Mouse (Mus musculus): Measurements from ENCODE around the gene Lrrc52. TPM values are rescaled to one million over a fixed set of nuclear protein-coding genes. Genes with fewer than 3 reads are reported as not detected.

Gene Lrrc52
- polyA plus RNA-seq, 1 experiment from 2014 or later = not detected

DNA sequence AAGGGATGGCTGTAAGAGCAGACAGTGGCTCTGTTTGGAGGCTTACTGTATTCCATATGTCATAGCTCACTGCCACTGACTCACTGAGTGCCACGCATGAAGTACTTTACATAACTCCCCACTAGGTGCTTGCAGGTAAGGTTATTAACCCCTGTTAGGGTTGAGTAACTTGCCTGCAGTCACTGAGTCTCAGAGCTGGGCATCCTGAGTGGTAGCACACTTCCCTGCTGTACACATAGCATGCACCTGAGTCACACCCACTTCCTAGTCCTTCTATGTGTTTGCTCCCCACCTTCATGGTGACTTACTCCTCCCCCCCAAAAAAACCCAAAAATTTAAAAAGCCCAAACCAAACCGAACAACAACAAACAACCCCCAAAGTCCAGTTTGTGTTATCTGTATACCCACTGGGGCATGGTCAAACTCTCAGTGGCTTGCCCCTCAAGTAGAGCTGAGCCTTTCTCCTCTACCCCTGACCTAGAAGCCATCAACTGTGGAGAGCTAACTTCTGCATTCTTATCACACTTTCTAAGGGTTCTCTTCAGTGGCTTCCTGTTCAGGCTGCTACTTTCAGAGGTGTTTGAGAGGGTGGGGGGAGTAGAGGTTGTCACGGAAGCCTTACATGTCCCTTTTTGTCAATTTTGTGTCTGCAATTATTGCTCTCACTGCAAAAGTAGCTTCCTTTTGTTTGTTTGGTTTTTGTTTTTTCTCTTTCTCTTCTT is 20.5 kb upstream of the Lrrc52 start:
- no peak overlapping the region for H3K4me2 ChIP-seq (replicated peaks)
- WGBS = 88% methylated on average over 3 of the region's 3 CpGs
- no peak overlapping the region for H3K9ac ChIP-seq
- no peak overlapping the region for H3K4me3 ChIP-seq (replicated peaks; ENCODE audit: low read length)
- no peaks in the 10 kb centered on the region for H3K36me3 ChIP-seq (replicated peaks; ENCODE audit: control insufficient read depth, insufficient read depth)
- DNase-seq (ENCODE audit: low spot score) (no peak), ATAC-seq (ENCODE audit: low FRiP score) (no peak)
- H3K9me3 ChIP-seq (ENCODE audit: control insufficient read depth, low read length) = no peaks in the 10 kb centered on the region
- no peaks in the 10 kb centered on the region for H3K27me3 ChIP-seq (ENCODE audit: control insufficient read depth, insufficient read depth, low read length)
- no peak overlapping the region for H3K27ac ChIP-seq
- H3K4me1 ChIP-seq (replicated peaks; ENCODE audit: control insufficient read depth, insufficient read depth, low read length) = no peaks in the 10 kb centered on the region

DNA sequence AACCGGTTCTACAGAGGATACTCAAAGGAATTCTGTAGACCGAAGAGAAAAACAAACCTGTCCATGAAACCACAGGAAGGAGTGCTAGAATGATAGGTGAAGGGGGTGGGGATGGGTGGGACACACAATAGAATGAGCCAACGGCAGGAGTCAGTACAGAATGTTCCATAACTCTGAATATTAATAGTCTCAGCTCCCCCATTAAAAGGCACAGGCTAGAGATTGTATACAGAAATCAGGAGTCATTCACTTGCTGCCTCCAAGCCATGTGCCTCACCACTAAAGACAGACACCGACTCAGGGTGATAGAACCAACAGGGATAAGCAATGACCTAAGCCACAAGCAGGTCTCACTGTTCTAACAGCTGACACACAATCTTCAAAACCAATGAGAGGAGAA is 16.3 kb upstream of the Lrrc52 start:
- no peak overlapping the region for H3K27ac ChIP-seq
- H3K9ac ChIP-seq = no peak overlapping the region
- H3K4me1 ChIP-seq (replicated peaks; ENCODE audit: control insufficient read depth, insufficient read depth, low read length) = no peaks in the 10 kb centered on the region
- ATAC-seq (ENCODE audit: low FRiP score) (no peak), DNase-seq (ENCODE audit: low spot score) (no peak)
- H3K36me3 ChIP-seq (replicated peaks; ENCODE audit: control insufficient read depth, insufficient read depth) = no peaks in the 10 kb centered on the region
- H3K4me3 ChIP-seq (replicated peaks; ENCODE audit: low read length) = no peak overlapping the region
- no peak overlapping the region for H3K4me2 ChIP-seq (replicated peaks)
- H3K9me3 ChIP-seq (ENCODE audit: control insufficient read depth, low read length) = no peaks in the 10 kb centered on the region
- 87% methylated on average over 4 of the region's 4 CpGs for WGBS
- no peaks in the 10 kb centered on the region for H3K27me3 ChIP-seq (ENCODE audit: control insufficient read depth, insufficient read depth, low read length)

DNA sequence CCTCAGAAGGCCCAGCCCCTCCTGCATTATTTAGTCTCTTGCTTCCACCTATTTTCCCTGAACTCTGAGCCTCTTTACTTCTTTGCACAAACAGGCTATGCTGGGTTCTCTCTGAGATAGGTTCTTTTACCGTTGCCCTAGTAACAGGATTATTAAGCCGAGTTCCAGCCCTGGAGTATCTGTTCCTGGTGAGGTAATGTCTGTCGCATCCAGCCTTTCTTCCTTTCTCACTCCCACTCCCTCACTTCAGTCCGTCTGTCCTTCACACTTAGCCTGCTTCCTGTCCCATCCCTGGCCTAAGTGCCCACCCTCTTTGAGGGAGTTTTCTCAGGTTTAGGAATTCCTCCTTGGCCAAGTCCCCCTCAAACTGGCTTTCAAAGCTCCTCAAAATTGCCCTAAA is 7.0 kb upstream of the Lrrc52 start:
- H3K27me3 ChIP-seq (ENCODE audit: control insufficient read depth, insufficient read depth, low read length) = no peaks in the 10 kb centered on the region
- H3K9ac ChIP-seq = no peak overlapping the region
- no peak overlapping the region for H3K4me2 ChIP-seq (replicated peaks)
- H3K27ac ChIP-seq = no peak overlapping the region
- no peaks in the 10 kb centered on the region for H3K9me3 ChIP-seq (ENCODE audit: control insufficient read depth, low read length)
- no peaks in the 10 kb centered on the region for H3K36me3 ChIP-seq (replicated peaks; ENCODE audit: control insufficient read depth, insufficient read depth)
- DNase-seq (ENCODE audit: low spot score) (no peak), ATAC-seq (ENCODE audit: low FRiP score) (no peak)
- H3K4me3 ChIP-seq (replicated peaks; ENCODE audit: low read length) = no peak overlapping the region
- H3K4me1 ChIP-seq (replicated peaks; ENCODE audit: control insufficient read depth, insufficient read depth, low read length) = no peaks in the 10 kb centered on the region
- WGBS = 40% methylated on average over 4 of the region's 4 CpGs

DNA sequence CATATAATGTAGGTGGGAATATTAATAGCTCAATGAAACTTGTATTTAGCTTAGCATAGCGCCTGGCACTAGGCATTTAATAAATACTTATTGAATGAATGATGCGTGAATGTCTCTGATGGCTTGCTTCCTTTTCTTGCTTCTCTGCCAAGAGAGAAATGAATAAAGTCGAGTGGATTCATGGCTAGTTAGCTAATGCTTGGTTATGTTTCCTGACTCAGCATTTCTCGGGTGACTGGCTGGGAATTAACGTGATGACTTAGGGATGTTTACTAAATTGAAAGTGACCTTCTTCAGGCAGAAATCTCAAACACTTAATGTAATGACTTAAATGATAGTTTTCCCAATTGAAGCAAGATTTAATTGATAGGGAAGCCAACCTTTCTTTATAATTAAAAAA is 1.3 kb upstream of the Lrrc52 start:
- DNase-seq (ENCODE audit: low spot score) (peak; percentile 43), ATAC-seq (ENCODE audit: low FRiP score) (no peak)
- no peak overlapping the region for H3K9ac ChIP-seq
- H3K36me3 ChIP-seq (replicated peaks; ENCODE audit: control insufficient read depth, insufficient read depth) = no peaks in the 10 kb centered on the region
- H3K4me1 ChIP-seq (replicated peaks; ENCODE audit: control insufficient read depth, insufficient read depth, low read length) = 0 out of 2 replicates have a peak, but pooled peaks cover 8% of the 10 kb centered on the region
- H3K27ac ChIP-seq = no peak overlapping the region
- no peak overlapping the region for H3K4me3 ChIP-seq (replicated peaks; ENCODE audit: low read length)
- 58% methylated on average over 5 of the region's 5 CpGs for WGBS
- no peaks in the 10 kb centered on the region for H3K27me3 ChIP-seq (ENCODE audit: control insufficient read depth, insufficient read depth, low read length)
- no peaks in the 10 kb centered on the region for H3K9me3 ChIP-seq (ENCODE audit: control insufficient read depth, low read length)
- no peak overlapping the region for H3K4me2 ChIP-seq (replicated peaks)

DNA sequence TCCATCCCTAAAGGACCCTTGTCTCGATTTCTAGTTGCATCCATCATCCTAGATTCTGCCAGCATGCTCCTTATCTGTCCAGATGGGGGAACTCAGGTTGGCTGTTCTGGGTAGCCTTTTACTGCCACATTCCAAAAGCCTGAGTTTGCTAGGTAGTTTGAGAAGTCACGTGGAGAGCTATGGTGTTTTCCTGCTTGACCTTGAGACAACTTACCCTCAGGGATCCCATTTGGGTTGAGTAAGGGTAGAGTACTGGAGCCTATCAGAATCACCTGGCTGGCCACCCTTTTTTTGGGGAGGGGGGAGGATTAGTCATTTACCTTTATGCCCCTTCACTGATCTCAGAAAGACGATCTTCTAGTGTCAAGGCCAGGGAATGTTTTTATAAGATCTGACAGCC is 9.3 kb downstream of the Lrrc52 start:
- H3K4me1 ChIP-seq (replicated peaks; ENCODE audit: control insufficient read depth, insufficient read depth, low read length) = no peaks in the 10 kb centered on the region
- no peak overlapping the region for H3K27ac ChIP-seq
- H3K27me3 ChIP-seq (ENCODE audit: control insufficient read depth, insufficient read depth, low read length) = no peaks in the 10 kb centered on the region
- no peak overlapping the region for H3K4me3 ChIP-seq (replicated peaks; ENCODE audit: low read length)
- 81% methylated on average over 3 of the region's 3 CpGs for WGBS
- no peak overlapping the region for H3K9ac ChIP-seq
- H3K9me3 ChIP-seq (ENCODE audit: control insufficient read depth, low read length) = no peaks in the 10 kb centered on the region
- no peaks in the 10 kb centered on the region for H3K36me3 ChIP-seq (replicated peaks; ENCODE audit: control insufficient read depth, insufficient read depth)
- no peak for ATAC-seq (ENCODE audit: low FRiP score)
- no peak for DNase-seq (ENCODE audit: low spot score)
- no peak overlapping the region for H3K4me2 ChIP-seq (replicated peaks)

DNA sequence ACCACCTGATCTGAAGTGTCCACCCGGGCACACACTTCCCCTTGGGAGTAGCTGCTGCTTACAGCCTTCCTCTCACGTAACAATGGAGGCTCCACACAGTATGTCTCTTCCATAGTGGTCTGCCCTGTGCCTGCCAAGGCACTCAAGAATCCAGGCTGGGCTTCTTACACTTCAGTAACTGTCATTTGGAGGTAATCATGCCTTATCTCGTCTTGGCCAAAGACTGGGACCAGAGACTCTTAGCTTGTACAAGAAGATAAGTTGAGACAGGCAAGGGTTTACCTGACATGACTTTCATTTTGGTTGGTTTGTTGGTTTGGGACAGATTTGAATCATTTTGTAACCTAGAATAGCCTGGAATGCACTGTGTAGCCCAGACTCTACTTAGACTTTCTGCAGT is 13.5 kb downstream of the Lrrc52 start:
- no peaks in the 10 kb centered on the region for H3K27me3 ChIP-seq (ENCODE audit: control insufficient read depth, insufficient read depth, low read length)
- H3K4me3 ChIP-seq (replicated peaks; ENCODE audit: low read length) = no peak overlapping the region
- H3K9ac ChIP-seq = no peak overlapping the region
- no peak overlapping the region for H3K4me2 ChIP-seq (replicated peaks)
- ATAC-seq (ENCODE audit: low FRiP score) = no peak
- no peaks in the 10 kb centered on the region for H3K9me3 ChIP-seq (ENCODE audit: control insufficient read depth, low read length)
- no peak overlapping the region for H3K27ac ChIP-seq
- DNase-seq (ENCODE audit: low spot score) = no peak
- WGBS = 83% methylated on average over 3 of the region's 3 CpGs
- no peaks in the 10 kb centered on the region for H3K36me3 ChIP-seq (replicated peaks; ENCODE audit: control insufficient read depth, insufficient read depth)
- no peaks in the 10 kb centered on the region; the same call in 1 of the 2 replicates for H3K4me1 ChIP-seq (replicated peaks; ENCODE audit: control insufficient read depth, insufficient read depth, low read length)

DNA sequence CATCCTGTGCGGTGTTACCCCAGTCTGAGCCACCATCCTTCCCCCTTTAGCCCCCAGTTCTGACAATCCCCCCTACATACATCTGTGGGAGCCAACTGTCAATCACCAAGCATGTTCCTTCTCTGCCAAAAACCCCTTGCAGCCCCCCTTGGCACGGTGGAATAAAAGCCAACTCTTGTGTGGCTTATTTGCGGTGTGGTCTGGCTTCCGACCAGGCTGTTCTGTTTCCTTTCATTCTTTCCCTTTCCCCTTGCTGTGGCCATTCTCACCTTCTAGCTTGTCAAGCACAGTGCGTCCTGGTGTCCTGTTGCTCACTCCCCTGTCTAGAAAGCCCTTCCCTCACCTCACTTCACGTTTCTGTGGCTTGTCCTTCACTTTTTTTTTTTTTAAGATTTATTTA is 14.1 kb downstream of the Lrrc52 start:
- Histone ChIP-seq H3K4me1 (replicated peaks; ENCODE audit: control insufficient read depth, insufficient read depth, low read length) (no peaks in the 10 kb centered on the region; the same call in 1 of the 2 replicates), H3K9me3 (ENCODE audit: control insufficient read depth, low read length) (no peaks in the 10 kb centered on the region), H3K4me2 (replicated peaks) (no peak overlapping the region), H3K36me3 (replicated peaks; ENCODE audit: control insufficient read depth, insufficient read depth) (no peaks in the 10 kb centered on the region), H3K4me3 (replicated peaks; ENCODE audit: low read length) (no peak overlapping the region), H3K27me3 (ENCODE audit: control insufficient read depth, insufficient read depth, low read length) (no peaks in the 10 kb centered on the region), H3K9ac (no peak overlapping the region), H3K27ac (no peak overlapping the region)
- ATAC-seq (ENCODE audit: low FRiP score) = no peak
- no peak for DNase-seq (ENCODE audit: low spot score)
- WGBS = 78% methylated on average over 6 of the region's 6 CpGs

DNA sequence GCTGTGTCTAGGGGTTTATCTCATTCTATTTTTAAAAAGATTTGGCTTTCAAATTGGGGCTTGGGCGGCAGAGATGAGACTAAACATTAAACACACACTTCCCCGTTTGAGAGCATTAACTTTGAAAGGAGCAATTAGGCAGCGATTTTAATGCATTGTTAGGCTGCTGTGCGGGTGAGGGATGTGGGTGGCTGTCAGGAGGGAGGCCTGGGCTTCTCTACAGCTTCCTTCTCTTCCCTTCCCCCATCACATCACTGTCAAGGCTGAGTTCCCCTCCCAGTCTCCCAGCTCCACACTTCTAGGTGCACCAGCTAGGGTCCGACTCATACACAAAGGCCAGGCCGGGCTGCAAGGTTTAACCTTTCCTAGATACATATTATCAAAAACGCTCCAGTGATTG is 18.0 kb downstream of the Lrrc52 start:
- Histone ChIP-seq H3K9me3 (ENCODE audit: control insufficient read depth, low read length) (no peaks in the 10 kb centered on the region), H3K27me3 (ENCODE audit: control insufficient read depth, insufficient read depth, low read length) (no peaks in the 10 kb centered on the region), H3K4me3 (replicated peaks; ENCODE audit: low read length) (no peak overlapping the region), H3K4me1 (replicated peaks; ENCODE audit: control insufficient read depth, insufficient read depth, low read length) (no peaks in the 10 kb centered on the region; the same call in 1 of the 2 replicates), H3K36me3 (replicated peaks; ENCODE audit: control insufficient read depth, insufficient read depth) (no peaks in the 10 kb centered on the region), H3K27ac (no peak overlapping the region), H3K4me2 (replicated peaks) (no peak overlapping the region), H3K9ac (no peak overlapping the region)
- DNase-seq (ENCODE audit: low spot score) (no peak), ATAC-seq (ENCODE audit: low FRiP score) (no peak)
- whole genome bisulfite sequencing = 29% methylated on average over 7 of the region's 7 CpGs

DNA sequence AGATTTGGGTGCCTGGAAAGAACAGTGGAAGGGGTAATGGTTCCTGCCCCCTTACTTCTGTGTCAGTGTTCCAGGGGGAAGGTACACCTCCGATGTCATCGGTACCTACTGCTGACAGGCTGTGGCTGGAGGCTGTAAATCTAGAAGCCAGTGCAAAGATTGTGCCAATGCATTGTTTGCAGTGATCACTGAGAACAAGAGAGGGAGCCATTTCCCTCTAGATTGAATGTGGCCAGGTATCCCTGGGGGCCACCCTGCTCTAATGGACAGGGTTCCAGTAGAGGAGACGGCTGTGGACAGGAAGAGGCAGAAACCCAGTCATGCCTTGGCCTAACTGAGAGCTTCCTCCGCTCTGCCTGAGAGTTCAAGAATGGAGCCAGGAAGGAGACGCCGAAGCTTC is 18.5 kb downstream of the Lrrc52 start:
- H3K4me1 ChIP-seq (replicated peaks; ENCODE audit: control insufficient read depth, insufficient read depth, low read length) = no peaks in the 10 kb centered on the region; the same call in 1 of the 2 replicates
- 57% methylated on average over 6 of the region's 6 CpGs for WGBS
- H3K36me3 ChIP-seq (replicated peaks; ENCODE audit: control insufficient read depth, insufficient read depth) = no peaks in the 10 kb centered on the region
- H3K27me3 ChIP-seq (ENCODE audit: control insufficient read depth, insufficient read depth, low read length) = no peaks in the 10 kb centered on the region
- DNase-seq (ENCODE audit: low spot score) (no peak), ATAC-seq (ENCODE audit: low FRiP score) (no peak)
- no peak overlapping the region for H3K9ac ChIP-seq
- H3K27ac ChIP-seq = no peak overlapping the region
- H3K4me2 ChIP-seq (replicated peaks) = no peak overlapping the region
- no peak overlapping the region for H3K4me3 ChIP-seq (replicated peaks; ENCODE audit: low read length)
- no peaks in the 10 kb centered on the region for H3K9me3 ChIP-seq (ENCODE audit: control insufficient read depth, low read length)

DNA sequence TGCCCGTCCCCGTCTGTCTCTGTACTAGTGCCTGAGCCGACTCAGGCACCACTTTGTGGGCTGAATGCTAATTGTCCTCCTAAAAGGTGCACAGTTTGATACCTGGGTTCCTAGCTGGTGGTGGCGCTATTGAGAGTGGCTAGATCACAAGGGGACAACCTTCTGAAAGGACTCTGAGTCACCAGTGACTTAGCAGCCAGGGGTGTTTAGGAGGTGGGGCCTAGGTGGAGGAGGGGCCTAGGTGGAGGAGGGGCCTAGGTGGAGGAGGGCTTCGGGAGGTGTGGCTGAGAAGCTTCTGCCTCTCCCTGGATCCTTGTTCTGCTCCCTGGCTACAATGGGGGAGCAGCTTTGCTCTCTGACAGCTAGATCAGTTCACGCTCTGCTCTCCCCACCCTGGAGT is 20.1 kb downstream of the Lrrc52 start:
- Histone ChIP-seq H3K9me3 (ENCODE audit: control insufficient read depth, low read length) (no peaks in the 10 kb centered on the region), H3K4me1 (replicated peaks; ENCODE audit: control insufficient read depth, insufficient read depth, low read length) (no peaks in the 10 kb centered on the region; the same call in 1 of the 2 replicates), H3K9ac (no peak overlapping the region), H3K4me2 (replicated peaks) (no peak overlapping the region), H3K27ac (no peak overlapping the region), H3K4me3 (replicated peaks; ENCODE audit: low read length) (no peak overlapping the region), H3K27me3 (ENCODE audit: control insufficient read depth, insufficient read depth, low read length) (no peaks in the 10 kb centered on the region), H3K36me3 (replicated peaks; ENCODE audit: control insufficient read depth, insufficient read depth) (no peaks in the 10 kb centered on the region)
- WGBS = 81% methylated on average over 6 of the region's 6 CpGs
- ATAC-seq (ENCODE audit: low FRiP score) (no peak), DNase-seq (ENCODE audit: low spot score) (no peak)
